ENCODE assay signal across 15 mouse cellular contexts in the genomic region with DNA sequence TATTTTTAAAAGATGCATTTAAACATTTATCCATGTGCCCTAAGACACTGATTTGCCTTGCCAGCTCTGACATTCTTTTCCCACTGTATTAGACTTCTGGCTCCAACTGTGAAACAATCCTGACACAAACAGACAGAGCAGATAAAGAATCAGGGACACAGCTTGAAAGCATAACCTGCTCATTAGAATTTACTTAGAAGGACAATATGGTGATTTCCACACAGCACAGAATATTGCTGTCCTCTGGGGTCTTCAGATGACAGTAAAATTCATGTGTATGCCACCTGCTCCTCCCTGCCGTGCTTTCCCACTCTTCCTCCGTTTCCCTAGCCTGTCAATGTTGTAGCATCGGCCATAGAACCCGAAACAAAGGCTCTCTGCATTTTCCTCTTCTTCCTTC.
"Had no signal": no experiment of that assay in that cellular context is flagged by ENCODE, and none has a peak within 500 bp of the region (broad histone marks: within the 10 kb centered on the region; RNA-seq: fewer than 3 reads in every experiment).

No protein-coding gene starts in this region.

- H3K4me2 ChIP-seq: liver, embryonic 13.5 days; liver, embryonic 15.5 days; lung, embryonic 15.5 days; midbrain, embryonic 11.5 days; midbrain, embryonic 13.5 days; midbrain, embryonic 15.5 days; stomach, embryonic 15.5 days had no signal

- H3K27me3 ChIP-seq: liver, embryonic 13.5 days; liver, embryonic 15.5 days; megakaryocyte, embryonic 14.5 days; midbrain, embryonic 13.5 days; midbrain, embryonic 15.5 days; stomach, embryonic 15.5 days had no signal

- H3K4me1 ChIP-seq: liver, embryonic 13.5 days; liver, embryonic 15.5 days; megakaryocyte, embryonic 14.5 days; midbrain, embryonic 15.5 days; stomach, embryonic 15.5 days had no signal

- H3K9ac ChIP-seq: liver, embryonic 13.5 days; liver, embryonic 15.5 days; liver, postnatal 0 days; lung, embryonic 15.5 days; midbrain, embryonic 13.5 days; midbrain, embryonic 15.5 days; stomach, embryonic 15.5 days had no signal

- DNase-seq: liver, embryonic 13.5 days; liver, postnatal 0 days; right cerebral cortex, postnatal 14 days; thymus, adult 2 months; thymus, postnatal 25 days; thymus, postnatal 4 days had no signal

- H3K36me3 ChIP-seq: liver, embryonic 13.5 days; liver, embryonic 15.5 days; lung, embryonic 15.5 days; midbrain, embryonic 13.5 days; midbrain, embryonic 15.5 days; stomach, embryonic 15.5 days had no signal

- H3K9me3 ChIP-seq: liver, embryonic 13.5 days; liver, embryonic 15.5 days; lung, embryonic 15.5 days; megakaryocyte, embryonic 14.5 days; midbrain, embryonic 13.5 days; midbrain, embryonic 15.5 days; stomach, embryonic 15.5 days had no signal

- ATAC-seq: liver, postnatal 0 days; midbrain, embryonic 13.5 days; midbrain, embryonic 15.5 days had no signal

- H3K4me3 ChIP-seq: liver, embryonic 13.5 days; liver, embryonic 15.5 days; lung, embryonic 15.5 days; megakaryocyte, embryonic 14.5 days; midbrain, embryonic 13.5 days; midbrain, embryonic 15.5 days; stomach, embryonic 15.5 days had no signal

- H3K27ac ChIP-seq: liver, embryonic 13.5 days; liver, embryonic 15.5 days; lung, embryonic 15.5 days; macrophage; midbrain, embryonic 13.5 days; midbrain, embryonic 15.5 days; stomach, embryonic 15.5 days; stomach, postnatal 0 days had no signal
